Mouse (Mus musculus): ENCODE results near the gene Phf7. TPM values are rescaled to one million over a fixed set of nuclear protein-coding genes. Genes with fewer than 3 reads are reported as not detected.
A peak's percentile ranks its signal among the peaks of the same experiment; 100 is the strongest.

Gene Phf7
- polyA plus RNA-seq, 1 experiment = 7.3 TPM

GRCm38 (mm10) chr14:31191936-31192335 is 59.2 kb downstream of the Phf7 start:
- no peak for DNase-seq
- no peak for TF ChIP-seq CTCF (conservative IDR thresholded peaks at IDR 0.05; ENCODE audit: insufficient read depth, insufficient read length, low read depth, low read length)
- TF ChIP-seq POLR2A (IDR thresholded peaks at IDR 0.05; ENCODE audit: low read depth, low read length) = no peak
- Histone ChIP-seq H3K36me3 (ENCODE audit: control insufficient read depth, insufficient read depth, low read length) (peaks cover 1% of the 10 kb centered on the region; the same call in 1 of the 2 replicates), H3K4me3 (ENCODE audit: insufficient read depth, low read depth, low read length) (no peak overlapping the region), H3K27ac (ENCODE audit: insufficient read depth, low read depth, low read length) (no peak overlapping the region), H3K4me1 (ENCODE audit: control insufficient read depth, insufficient read depth, low read length) (peaks cover 14% of the 10 kb centered on the region; the same call in 1 of the 2 replicates), H3K27me3 (replicated peaks; ENCODE audit: control insufficient read depth, insufficient read depth, low read length) (no peaks in the 10 kb centered on the region)
- 39% methylated on average over 2 of the region's 2 CpGs for WGBS

GRCm38 (mm10) chr14:31189348-31189747 is 61.8 kb downstream of the Phf7 start:
- H3K4me3 ChIP-seq (ENCODE audit: insufficient read depth, low read depth, low read length) = no peak overlapping the region

GRCm38 (mm10) chr14:31188771-31189181 is 62.3 kb downstream of the Phf7 start:
- 78% methylated on average over 6 of the region's 6 CpGs for WGBS
- H3K36me3 ChIP-seq (ENCODE audit: control insufficient read depth, insufficient read depth, low read length) = peaks cover 12% of the 10 kb centered on the region
- H3K27me3 ChIP-seq (replicated peaks; ENCODE audit: control insufficient read depth, insufficient read depth, low read length) = no peaks in the 10 kb centered on the region
- no peak overlapping the region for H3K4me3 ChIP-seq (ENCODE audit: insufficient read depth, low read depth, low read length)
- peak; percentile 53 for DNase-seq
- H3K27ac ChIP-seq (ENCODE audit: insufficient read depth, low read depth, low read length) = 0 out of 2 replicates have a peak overlapping the region, but pooled peaks have one; percentile 3
- peaks cover 9% of the 10 kb centered on the region for H3K4me1 ChIP-seq (ENCODE audit: control insufficient read depth, insufficient read depth, low read length)
- TF ChIP-seq POLR2A (IDR thresholded peaks at IDR 0.05; ENCODE audit: low read depth, low read length) = no peak

More at GRCm38 (mm10) chr14:31189348-31189747, 61.8 kb downstream of the Phf7 start:
- H3K4me1 ChIP-seq (ENCODE audit: control insufficient read depth, insufficient read depth, low read length) = peaks cover 9% of the 10 kb centered on the region; the same call in 1 of the 2 replicates
- H3K36me3 ChIP-seq (ENCODE audit: control insufficient read depth, insufficient read depth, low read length) = peaks cover 11% of the 10 kb centered on the region
- DNase-seq = no peak
- no peak for TF ChIP-seq POLR2A (IDR thresholded peaks at IDR 0.05; ENCODE audit: low read depth, low read length)
- no peak for TF ChIP-seq CTCF (conservative IDR thresholded peaks at IDR 0.05; ENCODE audit: insufficient read depth, insufficient read length, low read depth, low read length)
- H3K27ac ChIP-seq (ENCODE audit: insufficient read depth, low read depth, low read length) = 0 out of 2 replicates have a peak overlapping the region, but pooled peaks have one; percentile 3
- no peaks in the 10 kb centered on the region for H3K27me3 ChIP-seq (replicated peaks; ENCODE audit: control insufficient read depth, insufficient read depth, low read length)
- 85% methylated on average over 3 of the region's 3 CpGs for WGBS

Other genes with a start within 250 kb of the Phf7 start
- gene Glt8d1, start 249.9 kb downstream of the Phf7 start, polyA plus RNA-seq (2012; rRNA removed) = 14.9 and 17.6 TPM in 2 replicates
- 194 and 262 TPM in 2 replicates for gene Spcs1, start 249.6 kb downstream of the Phf7 start, polyA plus RNA-seq (2012; rRNA removed)
- 10.3 and 11.2 TPM in 2 replicates for gene Pbrm1, start 232.2 kb downstream of the Phf7 start, polyA plus RNA-seq (2012; rRNA removed)
- 10.1 and 14.3 TPM in 2 replicates for gene Gnl3, start 232.2 kb downstream of the Phf7 start, polyA plus RNA-seq (2012; rRNA removed)
- 128 and 158 TPM in 2 replicates for gene Smim4, start 122.4 kb downstream of the Phf7 start, polyA plus RNA-seq (2012; rRNA removed)
- gene Nt5dc2, start 120.3 kb downstream of the Phf7 start, polyA plus RNA-seq (2012; rRNA removed) = 56.2 and 62.4 TPM in 2 replicates
- 41.5 and 46.8 TPM in 2 replicates for gene Stab1, start 82.7 kb downstream of the Phf7 start, polyA plus RNA-seq (2012; rRNA removed)
- 2.1 and 9.1 TPM in 2 replicates for gene Tnnc1, start 43.0 kb downstream of the Phf7 start, polyA plus RNA-seq (2012; rRNA removed)
- 244 and 277 TPM in 2 replicates for gene Nisch, start 34.4 kb downstream of the Phf7 start, polyA plus RNA-seq (2012; rRNA removed)
- 34.2 and 38.8 TPM in 2 replicates for gene Sema3g, start 33.5 kb downstream of the Phf7 start, polyA plus RNA-seq (2012; rRNA removed)
- gene Bap1, start 133 bp upstream of the Phf7 start, polyA plus RNA-seq (2012; rRNA removed) = 58.9 and 65.9 TPM in 2 replicates
- gene Dnah1, start 72.6 kb upstream of the Phf7 start, polyA plus RNA-seq (2012; rRNA removed) = 0.35 and 0.41 TPM in 2 replicates
- gene Capn7, start 85.3 kb upstream of the Phf7 start, polyA plus RNA-seq (2012; rRNA removed) = 13.6 and 16.2 TPM in 2 replicates
- 33.4 and 43.4 TPM in 2 replicates for gene Sh3bp5, start 184.8 kb upstream of the Phf7 start, polyA plus RNA-seq (2012; rRNA removed)
- gene Eaf1, start 243.1 kb upstream of the Phf7 start, polyA plus RNA-seq (2012; rRNA removed) = 34.3 and 34.7 TPM in 2 replicates
- gene Mettl6, start 243.7 kb upstream of the Phf7 start, polyA plus RNA-seq (2012; rRNA removed) = 5.9 and 9.2 TPM in 2 replicates